Mouse (Mus musculus) liver, embryonic 16.5 days (tissue): Measurements from ENCODE around the gene Gm44973. TPM values are rescaled to one million over a fixed set of nuclear protein-coding genes. Genes with fewer than 3 reads are reported as not detected.

Experiments
- ATAC-seq: fragments of 200-750 bp; cut with Nextera tagmentation; 2 replicates; pipeline ENCODE4 v1.8.0; 2017; ENCODE audit warnings: low read depth, mild to moderate bottlenecking, moderate number of reproducible peaks, moderate library complexity
- H3K27ac ChIP-seq: fragments of 300-500 bp; sonication (generic); 2 replicates; pipeline ENCODE4 v1.5.1; 2014; ENCODE audit warnings: mild to moderate bottlenecking, low read length
- H3K27me3 ChIP-seq: fragments of 300-500 bp; sonication (generic); 2 replicates; pipeline ENCODE4 v1.6.1; 2014; ENCODE audit warnings: low read depth, low read length, mixed read lengths; ENCODE audit not compliant: control insufficient read depth, insufficient read depth
- H3K36me3 ChIP-seq: fragments of 300-500 bp; sonication (generic); 2 replicates; pipeline ENCODE4 v1.6.1; 2014; ENCODE audit warnings: mild to moderate bottlenecking; ENCODE audit not compliant: control insufficient read depth, insufficient read depth
- H3K4me1 ChIP-seq: fragments of 300-500 bp; sonication (generic); 2 replicates; pipeline ENCODE4 v1.6.1; 2014; ENCODE audit warnings: low read depth, low read length, mixed read lengths; ENCODE audit not compliant: control insufficient read depth
- H3K4me2 ChIP-seq: fragments of 300-500 bp; sonication (generic); 2 replicates; pipeline ENCODE4 v1.6.1; 2014; ENCODE audit warnings: low read depth, low read length, mixed read lengths
- H3K4me3 ChIP-seq: fragments of 300-500 bp; sonication (generic); 2 replicates; pipeline ENCODE4 v1.5.1; 2014; ENCODE audit warnings: low read depth, mild to moderate bottlenecking, low read length
- H3K9ac ChIP-seq: fragments of 300-500 bp; sonication (generic); 2 replicates; pipeline ENCODE4 v1.6.1; 2014; ENCODE audit warnings: low read depth, low read length
- H3K9me3 ChIP-seq: fragments of 300-500 bp; sonication (generic); replicated peaks from 2 replicates; pipeline ENCODE4 v1.6.1; 2016; ENCODE audit warnings: low read length; ENCODE audit not compliant: control insufficient read depth
- WGBS: fragments of 180-500 bp; shearing (Covaris S2); extraction: QIAGEN DNeasy Blood & Tissue Kit; methylation state at CpG from one replicate; pipeline ENCODE4 v1.1.7; 2014; ENCODE audit not compliant: insufficient replicate concordance; 5-methylcytosine and 5-hydroxymethylcytosine counted together
- polyA plus RNA-seq: library from polyadenylated mRNA; unstranded; fragments of >200 nt; fragmentation: Nextera tagmentation; extraction: Ambion mirVana; gene quantifications from 2 replicates; pipeline ENCODE4 v1.2.1, GENCODE M21; 2015

Gm44973 gene
- polyA plus RNA-seq, 1 experiment from 2014 or later: 0.58 TPM

- Histone ChIP-seq H3K27me3 (no peaks in the 10 kb centered on the region), H3K9me3 (no peaks in the 10 kb centered on the region), H3K4me3 (peak overlapping the region; percentile 87), H3K4me1 (peaks cover 30% of the 10 kb centered on the region), H3K36me3 (peaks cover 13% of the 10 kb centered on the region), H3K4me2 (peak overlapping the region; percentile 78), H3K9ac (peak overlapping the region; percentile 96), H3K27ac (peak overlapping the region; percentile 96)
- peak; percentile 6 for ATAC-seq
- 0% methylated on average over 14 of the region's 15 CpGs for WGBS
Observed at GRCm38 (mm10) chr7:5020685-5021084, 5.4 kb downstream of the Gm44973 start.

GRCm38 (mm10) chr7:5021197-5021596, 5.9 kb downstream of the Gm44973 start:
- peaks cover 13% of the 10 kb centered on the region for H3K36me3 ChIP-seq
- peak overlapping the region; percentile 96 for H3K9ac ChIP-seq
- 39% methylated on average over 5 of the region's 5 CpGs for WGBS

GRCm38 (mm10) chr7:5029543-5029942, 14.2 kb downstream of the Gm44973 start:
- no peak overlapping the region for H3K4me3 ChIP-seq
- H3K27me3 ChIP-seq: no peaks in the 10 kb centered on the region
- H3K27ac ChIP-seq: no peak overlapping the region
- 89% methylated on average over 22 of the region's 22 CpGs for WGBS
- no peak for ATAC-seq
- H3K4me1 ChIP-seq: no peaks in the 10 kb centered on the region; the same call in 1 of the 2 replicates
- H3K9ac ChIP-seq: no peak overlapping the region
- peaks cover 43% of the 10 kb centered on the region for H3K36me3 ChIP-seq
- no peak overlapping the region for H3K4me2 ChIP-seq
- H3K9me3 ChIP-seq: peaks cover 25% of the 10 kb centered on the region

More at GRCm38 (mm10) chr7:5021197-5021596, 5.9 kb downstream of the Gm44973 start:
- Histone ChIP-seq H3K27ac (peak overlapping the region; percentile 96; the same call in 1 of the 2 replicates), H3K4me2 (peak overlapping the region; percentile 78), H3K4me3 (peak overlapping the region; percentile 87), H3K27me3 (no peaks in the 10 kb centered on the region), H3K4me1 (peaks cover 25% of the 10 kb centered on the region), H3K9me3 (no peaks in the 10 kb centered on the region)
- no peak for ATAC-seq

- peaks cover 43% of the 10 kb centered on the region for H3K36me3 ChIP-seq
- no peak overlapping the region for H3K4me3 ChIP-seq
- WGBS: 93% methylated on average over 21 of the region's 21 CpGs
- no peak overlapping the region for H3K9ac ChIP-seq
- H3K9me3 ChIP-seq: peaks cover 25% of the 10 kb centered on the region
- no peak for ATAC-seq
- H3K27me3 ChIP-seq: no peaks in the 10 kb centered on the region
- H3K4me1 ChIP-seq: no peaks in the 10 kb centered on the region; the same call in 1 of the 2 replicates
- no peak overlapping the region for H3K27ac ChIP-seq
- no peak overlapping the region for H3K4me2 ChIP-seq
Observed at GRCm38 (mm10) chr7:5029946-5030345, 14.7 kb downstream of the Gm44973 start.

DNA sequence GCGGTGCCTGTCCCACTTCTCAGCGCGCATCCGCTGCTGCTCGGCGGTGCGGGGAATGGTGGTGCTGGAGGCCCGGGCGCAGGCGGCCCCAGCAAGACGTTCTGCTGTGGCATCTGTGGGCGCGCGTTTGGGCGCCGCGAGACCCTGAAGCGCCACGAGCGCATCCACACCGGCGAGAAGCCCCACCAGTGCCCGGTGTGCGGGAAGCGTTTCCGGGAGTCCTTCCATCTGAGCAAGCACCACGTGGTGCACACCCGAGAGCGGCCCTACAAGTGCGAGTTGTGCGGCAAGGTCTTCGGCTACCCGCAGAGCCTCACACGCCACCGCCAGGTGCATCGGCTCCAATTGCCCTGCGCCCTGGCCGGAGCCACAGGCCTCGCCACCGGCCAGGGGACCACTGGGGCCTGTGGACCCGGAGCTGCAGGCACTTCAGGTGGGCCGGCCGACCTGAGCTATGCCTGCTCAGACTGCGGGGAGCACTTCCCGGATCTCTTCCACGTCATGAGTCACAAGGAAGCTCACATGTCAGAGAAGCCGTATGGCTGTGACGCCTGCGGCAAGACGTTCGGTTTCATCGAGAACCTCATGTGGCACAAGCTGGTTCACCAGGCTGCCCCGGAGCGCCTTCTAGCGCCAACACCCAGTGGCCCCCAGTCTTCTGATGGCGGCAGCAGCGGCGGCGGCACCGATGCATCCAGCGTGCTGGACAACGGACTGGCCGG, 15.4 kb downstream of the Gm44973 start:
- WGBS: 91% methylated on average over 63 of the region's 63 CpGs
- no peak overlapping the region for H3K9ac ChIP-seq
- no peak overlapping the region for H3K4me3 ChIP-seq
- H3K27ac ChIP-seq: no peak overlapping the region
- H3K36me3 ChIP-seq: peaks cover 43% of the 10 kb centered on the region
- no peak for ATAC-seq
- no peaks in the 10 kb centered on the region for H3K27me3 ChIP-seq
- peaks cover 25% of the 10 kb centered on the region for H3K9me3 ChIP-seq
- H3K4me2 ChIP-seq: no peak overlapping the region
- no peaks in the 10 kb centered on the region; the same call in 1 of the 2 replicates for H3K4me1 ChIP-seq

DNA sequence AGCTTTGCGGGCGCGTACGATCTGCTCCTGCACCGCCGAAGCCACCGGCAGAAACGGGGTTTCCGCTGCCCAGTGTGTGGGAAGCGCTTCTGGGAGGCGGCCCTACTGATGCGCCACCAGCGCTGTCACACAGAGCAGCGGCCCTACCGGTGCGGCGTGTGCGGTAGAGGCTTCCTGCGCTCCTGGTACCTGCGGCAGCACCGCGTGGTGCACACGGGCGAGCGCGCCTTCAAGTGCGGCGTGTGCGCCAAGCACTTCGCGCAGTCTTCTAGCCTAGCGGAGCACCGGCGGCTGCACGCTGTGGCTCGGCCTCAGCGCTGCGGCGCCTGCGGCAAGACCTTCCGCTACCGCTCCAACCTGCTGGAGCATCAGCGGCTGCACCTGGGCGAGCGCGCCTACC, 16.2 kb downstream of the Gm44973 start:
- H3K27me3 ChIP-seq: no peaks in the 10 kb centered on the region
- no peak overlapping the region for H3K4me3 ChIP-seq
- H3K36me3 ChIP-seq: peaks cover 43% of the 10 kb centered on the region
- WGBS: 92% methylated on average over 45 of the region's 46 CpGs
- H3K27ac ChIP-seq: no peak overlapping the region
- no peaks in the 10 kb centered on the region; the same call in 1 of the 2 replicates for H3K4me1 ChIP-seq
- ATAC-seq: no peak
- no peak overlapping the region for H3K9ac ChIP-seq
- no peak overlapping the region for H3K4me2 ChIP-seq
- peaks cover 25% of the 10 kb centered on the region for H3K9me3 ChIP-seq

- peaks cover 12% of the 10 kb centered on the region for H3K4me1 ChIP-seq
- H3K9ac ChIP-seq: no peak within 1 kb of the TSS
- H3K9me3 ChIP-seq: peaks cover 25% of the 10 kb centered on the region
- H3K36me3 ChIP-seq: peaks cover 38% of the 10 kb centered on the region
- no peak for ATAC-seq
- H3K4me2 ChIP-seq: no peak within 1 kb of the TSS
- no peaks in the 10 kb centered on the region for H3K27me3 ChIP-seq
- 65% methylated on average over 3 of the region's 3 CpGs for WGBS
- H3K4me3 ChIP-seq: no peak within 1 kb of the TSS
- no peak within 1 kb of the TSS for H3K27ac ChIP-seq
Observed at GRCm38 (mm10) chr7:5033818-5034217, 18.5 kb downstream of the Gm44973 start, which contains the start of gene 4632433K11Rik. Gene 4632433K11Rik (plus strand): TSS chr7:5034118.

GRCm38 (mm10) chr7:5035628-5036027, 20.3 kb downstream of the Gm44973 start:
- no peak overlapping the region for H3K27ac ChIP-seq
- H3K4me3 ChIP-seq: no peak overlapping the region
- no peaks in the 10 kb centered on the region for H3K27me3 ChIP-seq
- no peak for ATAC-seq
- peaks cover 12% of the 10 kb centered on the region for H3K9me3 ChIP-seq
- H3K9ac ChIP-seq: no peak overlapping the region
- 90% methylated on average over 17 of the region's 17 CpGs for WGBS
- H3K4me1 ChIP-seq: peaks cover 14% of the 10 kb centered on the region
- no peak overlapping the region for H3K4me2 ChIP-seq
- H3K36me3 ChIP-seq: peaks cover 20% of the 10 kb centered on the region

DNA sequence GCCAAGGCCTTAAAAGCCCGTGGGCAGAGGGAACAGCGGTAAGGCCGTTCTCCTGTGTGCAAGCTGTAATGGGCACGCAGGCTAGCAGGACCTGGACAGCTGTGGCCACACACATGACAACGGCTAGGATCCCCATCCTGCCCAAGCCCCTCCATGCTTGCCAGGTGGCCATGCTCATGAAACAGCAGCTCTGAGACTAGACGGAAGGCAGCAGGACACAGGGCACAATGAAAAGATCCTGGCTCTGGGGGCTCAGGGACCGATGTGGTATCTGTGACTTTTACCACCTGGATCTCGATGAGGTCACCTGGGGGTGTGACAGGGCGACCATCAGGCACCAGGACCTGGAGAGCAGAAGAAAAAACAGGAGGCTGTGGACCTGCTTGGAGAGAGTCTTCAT, 20.8 kb downstream of the Gm44973 start:
- H3K4me3 ChIP-seq: no peak overlapping the region
- H3K9ac ChIP-seq: no peak overlapping the region
- ATAC-seq: no peak
- H3K27me3 ChIP-seq: no peaks in the 10 kb centered on the region
- peaks cover 15% of the 10 kb centered on the region for H3K36me3 ChIP-seq
- H3K4me2 ChIP-seq: no peak overlapping the region
- peaks cover 14% of the 10 kb centered on the region for H3K4me1 ChIP-seq
- peaks cover 7% of the 10 kb centered on the region for H3K9me3 ChIP-seq
- H3K27ac ChIP-seq: no peak overlapping the region
- WGBS: 81% methylated on average over 9 of the region's 9 CpGs
